Mouse (Mus musculus): Measurements from ENCODE around the gene Spsb4.

GRCm38 (mm10) chr9:97013153-97013552 is 5.5 kb downstream of the Spsb4 start:
- TF ChIP-seq CTCF (IDR thresholded peaks at IDR 0.05; ENCODE audit: low read depth), result no peak
- TF ChIP-seq EP300 (IDR thresholded peaks at IDR 0.05; ENCODE audit: low read depth), result no peak

All from heart, postnatal 0 days (tissue).